Mouse (Mus musculus) midbrain, embryonic 11.5 days (tissue): ENCODE measurements around the gene Pih1d1. TPM values are rescaled to one million over a fixed set of nuclear protein-coding genes. Genes with fewer than 3 reads are reported as not detected.

Experiments used
- ATAC-seq: fragments of 200-750 bp; cut with Nextera tagmentation; 2 replicates; pipeline ENCODE4 v1.8.0; 2017; ENCODE audit warnings: moderate TSS enrichment, moderate library complexity; ENCODE audit not compliant: low FRiP score
- DNase-seq: peaks from one replicate; pipeline ENCODE4 v3.0.0; 2015; ENCODE audit warnings: low spot score; ENCODE audit errors: missing footprints
- H3K27ac ChIP-seq: fragments of 300-500 bp; sonication (generic); 2 replicates; pipeline ENCODE4 v1.5.1; 2014; ENCODE audit warnings: low read depth, low read length
- H3K27me3 ChIP-seq: fragments of 300-500 bp; sonication (generic); 2 replicates; pipeline ENCODE4 v1.6.1; 2014; ENCODE audit warnings: mild to moderate bottlenecking, low read length, moderate library complexity, mixed read lengths; ENCODE audit not compliant: control insufficient read depth, insufficient read depth
- H3K36me3 ChIP-seq: fragments of 300-500 bp; sonication (generic); 2 replicates; pipeline ENCODE4 v1.6.1; 2014; ENCODE audit warnings: mild to moderate bottlenecking, low read length, moderate library complexity, mixed read lengths; ENCODE audit not compliant: control insufficient read depth, insufficient read depth
- H3K4me1 ChIP-seq: fragments of 300-500 bp; sonication (generic); 2 replicates; pipeline ENCODE4 v1.6.1; 2014; ENCODE audit warnings: low read length; ENCODE audit not compliant: control insufficient read depth, insufficient read depth
- H3K4me2 ChIP-seq: fragments of 300-500 bp; sonication (generic); 2 replicates; pipeline ENCODE4 v1.6.1; 2014; ENCODE audit warnings: mild to moderate bottlenecking, moderate library complexity
- H3K4me3 ChIP-seq: fragments of 300-500 bp; sonication (generic); 2 replicates; pipeline ENCODE4 v1.5.1; 2014; ENCODE audit warnings: low read depth, low read length
- H3K9ac ChIP-seq: fragments of 300-500 bp; sonication (generic); 2 replicates; pipeline ENCODE4 v1.6.1; 2014; ENCODE audit warnings: low read length
- H3K9me3 ChIP-seq: fragments of 300-500 bp; sonication (generic); 2 replicates; pipeline ENCODE4 v1.6.1; 2016; ENCODE audit warnings: low read length; ENCODE audit not compliant: control insufficient read depth
- WGBS: fragments of 180-500 bp; shearing (Covaris S2); extraction: QIAGEN DNeasy Blood & Tissue Kit; methylation state at CpG from one replicate; pipeline ENCODE4 v1.1.7; 2014; 5-methylcytosine and 5-hydroxymethylcytosine counted together
- polyA plus RNA-seq: library from polyadenylated mRNA; unstranded; fragments of >200 nt; fragmentation: Nextera tagmentation; extraction: Ambion mirVana; gene quantifications from 2 replicates; pipeline ENCODE4 v1.2.1, GENCODE M21; 2014

Gene Pih1d1
- polyA plus RNA-seq, 1 experiment from 2014 or later, result 105 TPM

GRCm38 (mm10) chr7:45117566-45117965, 36.5 kb upstream of the Pih1d1 start:
- H3K27ac ChIP-seq, result no peak overlapping the region
- peaks cover 22% of the 10 kb centered on the region for H3K36me3 ChIP-seq
- H3K4me2 ChIP-seq, result no peak overlapping the region
- no peak overlapping the region for H3K9ac ChIP-seq
- no peaks in the 10 kb centered on the region for H3K9me3 ChIP-seq
- no peaks in the 10 kb centered on the region for H3K27me3 ChIP-seq
- no peaks in the 10 kb centered on the region for H3K4me1 ChIP-seq
- 79% methylated on average over 8 of the region's 8 CpGs for WGBS
- H3K4me3 ChIP-seq, result no peak overlapping the region
- ATAC-seq, result no peak
- no peak for DNase-seq

GRCm38 (mm10) chr7:45118336-45118735, 35.8 kb upstream of the Pih1d1 start:
- peaks cover 7% of the 10 kb centered on the region for H3K4me1 ChIP-seq
- H3K36me3 ChIP-seq, result peaks cover 27% of the 10 kb centered on the region
- no peak overlapping the region for H3K4me3 ChIP-seq
- 87% methylated on average over 6 of the region's 6 CpGs for WGBS
- H3K9me3 ChIP-seq, result no peaks in the 10 kb centered on the region
- no peak overlapping the region for H3K4me2 ChIP-seq
- DNase-seq (no peak), ATAC-seq (no peak)
- H3K27ac ChIP-seq, result no peak overlapping the region
- H3K27me3 ChIP-seq, result no peaks in the 10 kb centered on the region
- H3K9ac ChIP-seq, result no peak overlapping the region

GRCm38 (mm10) chr7:45119780-45120709, 34.1 kb upstream of the Pih1d1 start:
- H3K27ac ChIP-seq, result no peak overlapping the region
- no peaks in the 10 kb centered on the region for H3K27me3 ChIP-seq
- ATAC-seq (no peak), DNase-seq (no peak)
- 80% methylated on average over 5 of the region's 5 CpGs for WGBS
- H3K4me1 ChIP-seq, result peaks cover 9% of the 10 kb centered on the region
- H3K4me2 ChIP-seq, result no peak overlapping the region
- H3K4me3 ChIP-seq, result no peak overlapping the region
- H3K9ac ChIP-seq, result no peak overlapping the region
- H3K36me3 ChIP-seq, result peaks cover 27% of the 10 kb centered on the region
- H3K9me3 ChIP-seq, result no peaks in the 10 kb centered on the region

- Histone ChIP-seq H3K9me3 (no peaks in the 10 kb centered on the region), H3K4me3 (no peak overlapping the region), H3K4me2 (no peak overlapping the region), H3K27me3 (no peaks in the 10 kb centered on the region), H3K27ac (no peak overlapping the region), H3K9ac (no peak overlapping the region), H3K4me1 (peaks cover 14% of the 10 kb centered on the region), H3K36me3 (peaks cover 40% of the 10 kb centered on the region)
- 84% methylated on average over 8 of the region's 8 CpGs for WGBS
- DNase-seq (no peak), ATAC-seq (no peak)
Observed at GRCm38 (mm10) chr7:45121404-45121803, 32.7 kb upstream of the Pih1d1 start.

GRCm38 (mm10) chr7:45121966-45122365, 32.1 kb upstream of the Pih1d1 start:
- Histone ChIP-seq H3K9me3 (no peaks in the 10 kb centered on the region), H3K27me3 (no peaks in the 10 kb centered on the region), H3K9ac (no peak overlapping the region), H3K36me3 (peaks cover 46% of the 10 kb centered on the region), H3K4me1 (peaks cover 20% of the 10 kb centered on the region), H3K4me3 (no peak overlapping the region), H3K27ac (no peak overlapping the region), H3K4me2 (no peak overlapping the region)
- ATAC-seq, result no peak
- no peak for DNase-seq

- 88% methylated on average over 15 of the region's 15 CpGs for WGBS
- H3K27me3 ChIP-seq, result no peaks in the 10 kb centered on the region
- peaks cover 52% of the 10 kb centered on the region for H3K36me3 ChIP-seq
- H3K9ac ChIP-seq, result peak overlapping the region; percentile 88
- no peak for DNase-seq
- no peak overlapping the region for H3K27ac ChIP-seq
- peak overlapping the region; percentile 66 for H3K4me3 ChIP-seq
- peaks cover 25% of the 10 kb centered on the region for H3K4me1 ChIP-seq
- no peaks in the 10 kb centered on the region for H3K9me3 ChIP-seq
- ATAC-seq, result no peak
- H3K4me2 ChIP-seq, result peak overlapping the region; percentile 88
Observed at GRCm38 (mm10) chr7:45122561-45123185, 31.4 kb upstream of the Pih1d1 start.

- Histone ChIP-seq H3K4me1 (peaks cover 25% of the 10 kb centered on the region), H3K4me3 (peak overlapping the region; percentile 66), H3K9me3 (no peaks in the 10 kb centered on the region), H3K9ac (peak overlapping the region; percentile 88), H3K36me3 (peaks cover 52% of the 10 kb centered on the region), H3K4me2 (peak overlapping the region; percentile 88), H3K27me3 (no peaks in the 10 kb centered on the region), H3K27ac (no peak overlapping the region)
- DNase-seq, result no peak
- 27% methylated on average over 12 of the region's 12 CpGs for whole genome bisulfite sequencing
- no peak for ATAC-seq
Observed at GRCm38 (mm10) chr7:45123186-45123570, 30.9 kb upstream of the Pih1d1 start.

GRCm38 (mm10) chr7:45124224-45125143, 29.6 kb upstream of the Pih1d1 start, which contains the start of gene Rps11:
Gene Rps11, minus strand, starts transcription at chr7:45124439.
- 1% methylated on average over 59 of the region's 59 CpGs for WGBS
- Histone ChIP-seq H3K4me2 (peak within 1 kb of the TSS; percentile 88), H3K9ac (peak within 1 kb of the TSS; percentile 88), H3K4me1 (peaks cover 29% of the 10 kb centered on the region), H3K4me3 (peak within 1 kb of the TSS; percentile 66), H3K9me3 (no peaks in the 10 kb centered on the region), H3K27ac (peak within 1 kb of the TSS; percentile 55), H3K27me3 (no peaks in the 10 kb centered on the region), H3K36me3 (peaks cover 52% of the 10 kb centered on the region)
- ATAC-seq (peak; percentile 87), DNase-seq (peak; percentile 99)
